Mouse (Mus musculus): ENCODE measurements around the gene Celf1. TPM values are rescaled to one million over a fixed set of nuclear protein-coding genes. Genes with fewer than 3 reads are reported as not detected.
A peak's percentile ranks its signal among the peaks of the same experiment; 100 is the strongest.
"Not testable (repeated sequence)": the region's sequence is repeated elsewhere in the genome, so short reads cannot be mapped to it uniquely, and the experiment has no call there.

Gene Celf1
- polyA plus RNA-seq, 1 experiment from 2014 or later = 78.1 TPM

- not testable (repeated sequence) for H3K4me1 ChIP-seq (replicated peaks; ENCODE audit: control insufficient read depth, insufficient read depth, low read length); H3K27me3 ChIP-seq (replicated peaks; ENCODE audit: control insufficient read depth, insufficient read depth, low read length); H3K4me3 ChIP-seq (ENCODE audit: low read depth, low read length); DNase-seq (ENCODE audit: low spot score); ATAC-seq (replicated peaks; ENCODE audit: low FRiP score); H3K27ac ChIP-seq (ENCODE audit: low read depth, low read length); H3K4me2 ChIP-seq; H3K9me3 ChIP-seq (ENCODE audit: control insufficient read depth, low read length); H3K9ac ChIP-seq (ENCODE audit: low read depth, low read length)
- WGBS = 96% methylated on average over 7 of the region's 7 CpGs
- peaks cover 19% of the 10 kb centered on the region for H3K36me3 ChIP-seq (ENCODE audit: control insufficient read depth, insufficient read depth, low read length)
Observed at GRCm38 (mm10) chr2:91022266-91022665, 82.1 kb downstream of the Celf1 start.

GRCm38 (mm10) chr2:91023131-91023530 lies 82.9 kb downstream of the Celf1 start:
- peaks cover 9% of the 10 kb centered on the region for H3K4me1 ChIP-seq (replicated peaks; ENCODE audit: control insufficient read depth, insufficient read depth, low read length)
- no peaks in the 10 kb centered on the region for H3K27me3 ChIP-seq (replicated peaks; ENCODE audit: control insufficient read depth, insufficient read depth, low read length)
- H3K4me3 ChIP-seq (ENCODE audit: low read depth, low read length) = no peak overlapping the region
- no peak overlapping the region for H3K27ac ChIP-seq (ENCODE audit: low read depth, low read length)
- ATAC-seq (replicated peaks; ENCODE audit: low FRiP score) (no peak), DNase-seq (ENCODE audit: low spot score) (no peak)
- H3K9ac ChIP-seq (ENCODE audit: low read depth, low read length) = no peak overlapping the region
- H3K4me2 ChIP-seq = no peak overlapping the region
- no peaks in the 10 kb centered on the region for H3K9me3 ChIP-seq (ENCODE audit: control insufficient read depth, low read length)
- 67% methylated on average over 2 of the region's 2 CpGs for WGBS
- peaks cover 16% of the 10 kb centered on the region for H3K36me3 ChIP-seq (ENCODE audit: control insufficient read depth, insufficient read depth, low read length)

DNA sequence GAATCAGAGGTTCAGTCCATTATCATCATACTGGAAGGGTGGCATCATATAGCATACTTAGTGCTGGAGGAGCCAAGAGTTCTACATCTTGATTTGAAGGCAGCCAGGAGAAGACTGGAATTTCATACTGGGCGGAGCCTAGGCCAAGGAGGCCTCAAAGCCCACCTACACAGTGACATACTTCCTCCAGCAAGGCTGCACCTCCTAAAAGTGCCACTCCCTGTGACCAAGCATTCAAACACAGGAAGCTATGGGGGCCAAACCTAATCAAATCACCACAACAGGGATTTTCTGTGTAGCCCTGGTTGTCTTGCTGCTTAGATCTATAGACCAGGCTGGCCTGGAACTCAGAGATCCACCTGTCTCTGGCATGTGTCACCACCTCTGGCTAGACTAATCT lies 83.8 kb downstream of the Celf1 start:
- ATAC-seq (replicated peaks; ENCODE audit: low FRiP score) (no peak), DNase-seq (ENCODE audit: low spot score) (no peak)
- no peak overlapping the region for H3K27ac ChIP-seq (ENCODE audit: low read depth, low read length)
- 78% methylated on average over 1 of the region's 1 CpGs for WGBS
- H3K4me2 ChIP-seq = no peak overlapping the region
- H3K4me3 ChIP-seq (ENCODE audit: low read depth, low read length) = no peak overlapping the region
- no peaks in the 10 kb centered on the region for H3K9me3 ChIP-seq (ENCODE audit: control insufficient read depth, low read length)
- H3K27me3 ChIP-seq (replicated peaks; ENCODE audit: control insufficient read depth, insufficient read depth, low read length) = no peaks in the 10 kb centered on the region
- H3K9ac ChIP-seq (ENCODE audit: low read depth, low read length) = no peak overlapping the region
- peaks cover 13% of the 10 kb centered on the region for H3K36me3 ChIP-seq (ENCODE audit: control insufficient read depth, insufficient read depth, low read length)
- peaks cover 13% of the 10 kb centered on the region for H3K4me1 ChIP-seq (replicated peaks; ENCODE audit: control insufficient read depth, insufficient read depth, low read length)

GRCm38 (mm10) chr2:91025081-91025516 lies 84.9 kb downstream of the Celf1 start:
- peak overlapping the region; percentile 38; the same call in 1 of the 2 replicates for H3K9ac ChIP-seq (ENCODE audit: low read depth, low read length)
- H3K4me3 ChIP-seq (ENCODE audit: low read depth, low read length) = peak overlapping the region; percentile 48; the same call in 1 of the 2 replicates
- H3K4me1 ChIP-seq (replicated peaks; ENCODE audit: control insufficient read depth, insufficient read depth, low read length) = peaks cover 13% of the 10 kb centered on the region
- DNase-seq (ENCODE audit: low spot score) = no peak
- no peaks in the 10 kb centered on the region for H3K27me3 ChIP-seq (replicated peaks; ENCODE audit: control insufficient read depth, insufficient read depth, low read length)
- no peak overlapping the region for H3K27ac ChIP-seq (ENCODE audit: low read depth, low read length)
- H3K9me3 ChIP-seq (ENCODE audit: control insufficient read depth, low read length) = no peaks in the 10 kb centered on the region
- WGBS = 94% methylated on average over 1 of the region's 1 CpGs
- peak overlapping the region; percentile 59 for H3K4me2 ChIP-seq
- H3K36me3 ChIP-seq (ENCODE audit: control insufficient read depth, insufficient read depth, low read length) = peaks cover 7% of the 10 kb centered on the region
- no peak for ATAC-seq (replicated peaks; ENCODE audit: low FRiP score)

- no peaks in the 10 kb centered on the region for H3K9me3 ChIP-seq (ENCODE audit: control insufficient read depth, low read length)
- H3K4me1 ChIP-seq (replicated peaks; ENCODE audit: control insufficient read depth, insufficient read depth, low read length) = peaks cover 13% of the 10 kb centered on the region
- peak overlapping the region; percentile 48 for H3K4me3 ChIP-seq (ENCODE audit: low read depth, low read length)
- DNase-seq (ENCODE audit: low spot score) = no peak
- H3K36me3 ChIP-seq (ENCODE audit: control insufficient read depth, insufficient read depth, low read length) = no peaks in the 10 kb centered on the region
- H3K9ac ChIP-seq (ENCODE audit: low read depth, low read length) = peak overlapping the region; percentile 49
- WGBS = 45% methylated on average over 1 of the region's 1 CpGs
- ATAC-seq (replicated peaks; ENCODE audit: low FRiP score) = peak; percentile 77
- H3K27ac ChIP-seq (ENCODE audit: low read depth, low read length) = peak overlapping the region; percentile 87
- H3K27me3 ChIP-seq (replicated peaks; ENCODE audit: control insufficient read depth, insufficient read depth, low read length) = no peaks in the 10 kb centered on the region
- H3K4me2 ChIP-seq = peak overlapping the region; percentile 59
Observed at GRCm38 (mm10) chr2:91026491-91026890, 86.3 kb downstream of the Celf1 start.

DNA sequence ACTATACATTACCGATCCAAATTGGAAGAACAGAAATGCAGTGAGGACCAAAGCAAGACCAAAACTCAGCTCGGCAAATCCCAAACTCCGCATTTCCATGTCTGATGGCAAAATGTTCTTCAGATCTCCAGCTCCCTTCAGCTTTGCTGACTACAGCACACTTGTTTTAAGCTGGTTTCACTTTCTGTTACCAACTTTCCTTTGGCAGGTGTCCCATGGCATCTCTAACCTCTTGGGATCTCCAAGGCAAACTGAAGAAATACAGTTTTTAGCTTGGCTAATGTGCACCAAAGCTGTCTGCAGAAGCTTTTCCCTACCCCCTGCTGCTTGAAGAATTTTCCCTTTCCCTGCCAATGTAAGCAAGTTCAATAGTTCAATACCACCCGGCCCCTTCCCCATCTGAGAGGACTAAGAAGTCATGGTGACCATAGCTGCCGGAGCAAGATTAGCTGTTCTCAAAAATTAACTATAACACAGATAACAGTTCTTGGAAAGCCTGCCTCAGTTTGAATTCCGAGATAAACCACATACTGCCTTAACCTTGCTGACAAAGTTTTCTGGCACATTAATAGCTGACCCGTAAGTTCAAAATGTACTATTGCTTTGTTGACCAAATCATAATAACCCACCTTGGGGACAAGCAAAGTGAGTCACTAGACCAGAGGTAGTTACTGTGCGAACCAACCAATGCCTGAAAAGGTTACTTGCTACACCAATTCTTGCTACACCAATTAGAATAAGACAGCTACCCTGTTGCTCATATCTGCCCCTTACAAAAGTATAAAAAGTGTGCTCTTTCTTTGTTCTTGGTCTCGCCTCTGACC lies 87.4 kb downstream of the Celf1 start:
- ATAC-seq (replicated peaks; ENCODE audit: low FRiP score) (peak; percentile 71), DNase-seq (ENCODE audit: low spot score) (no peak)
- Histone ChIP-seq H3K9me3 (ENCODE audit: control insufficient read depth, low read length) (no peaks in the 10 kb centered on the region), H3K4me1 (replicated peaks; ENCODE audit: control insufficient read depth, insufficient read depth, low read length) (peaks cover 13% of the 10 kb centered on the region), H3K4me3 (ENCODE audit: low read depth, low read length) (peak overlapping the region; percentile 48), H3K9ac (ENCODE audit: low read depth, low read length) (peak overlapping the region; percentile 49), H3K27ac (ENCODE audit: low read depth, low read length) (peak overlapping the region; percentile 87), H3K36me3 (ENCODE audit: control insufficient read depth, insufficient read depth, low read length) (no peaks in the 10 kb centered on the region), H3K27me3 (replicated peaks; ENCODE audit: control insufficient read depth, insufficient read depth, low read length) (no peaks in the 10 kb centered on the region), H3K4me2 (peak overlapping the region; percentile 59)
- 61% methylated on average over 9 of the region's 9 CpGs for WGBS

DNA sequence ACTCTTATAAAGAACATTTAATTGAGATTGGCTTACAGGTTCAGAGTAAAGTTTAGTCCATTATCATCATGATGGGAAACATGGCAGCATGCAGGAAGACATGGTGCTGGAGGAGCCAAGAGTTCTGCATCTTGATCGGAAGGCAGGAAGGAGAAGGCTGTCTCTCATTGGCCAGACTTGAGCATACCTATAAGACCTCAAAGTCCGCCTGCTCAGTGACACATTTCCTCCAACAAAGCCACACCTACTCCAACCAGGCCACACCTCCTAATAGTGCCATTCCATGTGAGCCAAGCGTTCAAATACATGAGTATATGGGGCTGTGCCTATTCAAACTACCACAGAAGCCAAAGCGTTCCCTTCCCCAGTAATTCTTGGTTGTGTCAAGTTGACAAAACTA lies 91.0 kb downstream of the Celf1 start:
- Histone ChIP-seq H3K27ac (ENCODE audit: low read depth, low read length) (no peak overlapping the region), H3K36me3 (ENCODE audit: control insufficient read depth, insufficient read depth, low read length) (no peaks in the 10 kb centered on the region), H3K4me2 (no peak overlapping the region), H3K9ac (ENCODE audit: low read depth, low read length) (no peak overlapping the region), H3K27me3 (replicated peaks; ENCODE audit: control insufficient read depth, insufficient read depth, low read length) (no peaks in the 10 kb centered on the region), H3K4me1 (replicated peaks; ENCODE audit: control insufficient read depth, insufficient read depth, low read length) (peaks cover 6% of the 10 kb centered on the region; the same call in 1 of the 2 replicates), H3K4me3 (ENCODE audit: low read depth, low read length) (no peak overlapping the region), H3K9me3 (ENCODE audit: control insufficient read depth, low read length) (no peaks in the 10 kb centered on the region)
- DNase-seq (ENCODE audit: low spot score) (no peak), ATAC-seq (replicated peaks; ENCODE audit: low FRiP score) (no peak)
- 78% methylated on average over 4 of the region's 4 CpGs for WGBS

GRCm38 (mm10) chr2:91033000-91033399 lies 92.8 kb downstream of the Celf1 start:
- 15% methylated on average over 3 of the region's 3 CpGs for WGBS
- ATAC-seq (replicated peaks; ENCODE audit: low FRiP score) (no peak), DNase-seq (ENCODE audit: low spot score) (no peak)

DNA sequence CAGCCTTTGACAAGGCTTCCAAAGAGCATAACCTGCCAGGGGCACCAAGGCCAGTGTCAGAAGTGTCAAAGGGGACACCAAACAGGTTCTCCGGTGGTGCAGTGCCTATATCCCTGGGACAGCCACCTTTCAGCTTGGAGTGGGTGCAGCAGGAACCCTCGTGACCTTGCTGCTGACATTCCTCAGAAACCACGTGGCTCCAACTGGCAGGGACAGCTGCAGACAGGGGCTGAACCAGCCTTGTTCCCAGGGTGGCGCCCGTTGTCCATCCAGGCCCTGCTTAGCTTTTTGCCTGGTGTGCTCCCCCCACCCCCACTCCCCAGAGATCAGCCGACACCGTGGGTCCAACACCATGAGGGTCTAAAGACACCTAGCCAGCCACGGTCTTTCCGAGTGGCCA lies 95.2 kb downstream of the Celf1 start, which contains the start of gene Rapsn:
TSS of gene Rapsn (plus strand) at position 236 of the 400 bp plus-strand sequence.
- no peak for DNase-seq (ENCODE audit: low spot score)
- Histone ChIP-seq H3K4me2 (no peak within 1 kb of the TSS), H3K4me1 (replicated peaks; ENCODE audit: control insufficient read depth, insufficient read depth, low read length) (no peaks in the 10 kb centered on the region), H3K9me3 (ENCODE audit: control insufficient read depth, low read length) (no peaks in the 10 kb centered on the region), H3K4me3 (ENCODE audit: low read depth, low read length) (no peak within 1 kb of the TSS), H3K9ac (ENCODE audit: low read depth, low read length) (no peak within 1 kb of the TSS), H3K27me3 (replicated peaks; ENCODE audit: control insufficient read depth, insufficient read depth, low read length) (no peaks in the 10 kb centered on the region), H3K36me3 (ENCODE audit: control insufficient read depth, insufficient read depth, low read length) (no peaks in the 10 kb centered on the region), H3K27ac (ENCODE audit: low read depth, low read length) (no peak within 1 kb of the TSS)
- no peak for ATAC-seq (replicated peaks; ENCODE audit: low FRiP score)
- 70% methylated on average over 9 of the region's 9 CpGs for WGBS

More at GRCm38 (mm10) chr2:91033000-91033399, 92.8 kb downstream of the Celf1 start:
- Histone ChIP-seq H3K4me2 (no peak overlapping the region), H3K27me3 (replicated peaks; ENCODE audit: control insufficient read depth, insufficient read depth, low read length) (no peaks in the 10 kb centered on the region), H3K9ac (ENCODE audit: low read depth, low read length) (no peak overlapping the region), H3K36me3 (ENCODE audit: control insufficient read depth, insufficient read depth, low read length) (no peaks in the 10 kb centered on the region), H3K9me3 (ENCODE audit: control insufficient read depth, low read length) (no peaks in the 10 kb centered on the region), H3K4me1 (replicated peaks; ENCODE audit: control insufficient read depth, insufficient read depth, low read length) (peaks cover 5% of the 10 kb centered on the region; the same call in 1 of the 2 replicates), H3K27ac (ENCODE audit: low read depth, low read length) (no peak overlapping the region), H3K4me3 (ENCODE audit: low read depth, low read length) (no peak overlapping the region)

Data from liver, embryonic 11.5 days (tissue).